Mouse (Mus musculus) midbrain, embryonic 16.5 days (tissue): Measurements from ENCODE around the gene Mcpt2. TPM values are rescaled to one million over a fixed set of nuclear protein-coding genes. Genes with fewer than 3 reads are reported as not detected.
"Not testable (repeated sequence)": the region's sequence is repeated elsewhere in the genome, so short reads cannot be mapped to it uniquely, and the experiment has no call there.

ENCODE experiments used
- ATAC-seq: fragments of 200-750 bp; cut with Nextera tagmentation; 2 replicates; pipeline ENCODE4 v1.8.0; 2017; ENCODE audit warnings: moderate TSS enrichment
- H3K27ac ChIP-seq: fragments of 300-500 bp; sonication (generic); 2 replicates; pipeline ENCODE4 v1.5.1; 2014; ENCODE audit warnings: mild to moderate bottlenecking, low read length, mixed read lengths
- H3K27me3 ChIP-seq: fragments of 300-500 bp; sonication (generic); 2 replicates; pipeline ENCODE4 v1.6.1; 2014; ENCODE audit warnings: low read depth, low read length, mixed read lengths; ENCODE audit not compliant: control insufficient read depth, insufficient read depth
- H3K36me3 ChIP-seq: fragments of 300-500 bp; sonication (generic); 2 replicates; pipeline ENCODE4 v1.6.1; 2014; ENCODE audit warnings: mild to moderate bottlenecking, low read length, moderate library complexity, mixed read lengths; ENCODE audit not compliant: control insufficient read depth, insufficient read depth
- H3K4me1 ChIP-seq: fragments of 300-500 bp; sonication (generic); 2 replicates; pipeline ENCODE4 v1.6.1; 2014; ENCODE audit warnings: mild to moderate bottlenecking, low read length, mixed read lengths; ENCODE audit not compliant: control insufficient read depth, insufficient read depth
- H3K4me2 ChIP-seq: fragments of 300-500 bp; sonication (generic); 2 replicates; pipeline ENCODE4 v1.6.1; 2014; ENCODE audit warnings: mild to moderate bottlenecking, low read length, mixed read lengths
- H3K4me3 ChIP-seq: fragments of 300-500 bp; sonication (generic); 2 replicates; pipeline ENCODE4 v1.5.1; 2014; ENCODE audit warnings: low read depth, mild to moderate bottlenecking, low read length, moderate library complexity, mixed read lengths
- H3K9ac ChIP-seq: fragments of 300-500 bp; sonication (generic); 2 replicates; pipeline ENCODE4 v1.6.1; 2014; ENCODE audit warnings: low read depth, low read length, mixed read lengths
- H3K9me3 ChIP-seq: fragments of 300-500 bp; sonication (generic); replicated peaks from 2 replicates; pipeline ENCODE4 v1.6.1; 2014; ENCODE audit warnings: mild to moderate bottlenecking, low read length, mixed read lengths; ENCODE audit not compliant: control insufficient read depth, poor library complexity, severe bottlenecking
- WGBS: fragments of 180-500 bp; shearing (Covaris S2); extraction: QIAGEN DNeasy Blood & Tissue Kit; methylation state at CpG from one replicate; pipeline ENCODE4 v1.1.7; 2014; 5-methylcytosine and 5-hydroxymethylcytosine counted together
- microRNA-seq: library from miRNA; unstranded; fragments of <30 nt; microRNA quantifications from one replicate; pipeline ENCODE4, GENCODE M21; 2017
- polyA plus RNA-seq: library from polyadenylated mRNA; unstranded; fragments of >200 nt; fragmentation: Nextera tagmentation; extraction: Ambion mirVana; gene quantifications from 2 replicates; pipeline ENCODE4 v1.2.1, GENCODE M21; 2015

Gene Mcpt2
- polyA plus RNA-seq, 1 experiment from 2014 or later: not detected

GRCm38 (mm10) chr14:56057722-56058121 lies 15.9 kb downstream of the Mcpt2 start:
- no peak overlapping the region for H3K4me3 ChIP-seq
- no peaks in the 10 kb centered on the region for H3K27me3 ChIP-seq
- 87% methylated on average over 4 of the region's 4 CpGs for WGBS
- H3K36me3 ChIP-seq: no peaks in the 10 kb centered on the region
- H3K4me1 ChIP-seq: no peaks in the 10 kb centered on the region
- no peak overlapping the region for H3K9ac ChIP-seq
- no peak overlapping the region for H3K4me2 ChIP-seq
- no peak overlapping the region for H3K27ac ChIP-seq
- no peak for ATAC-seq
- no peaks in the 10 kb centered on the region for H3K9me3 ChIP-seq

DNA sequence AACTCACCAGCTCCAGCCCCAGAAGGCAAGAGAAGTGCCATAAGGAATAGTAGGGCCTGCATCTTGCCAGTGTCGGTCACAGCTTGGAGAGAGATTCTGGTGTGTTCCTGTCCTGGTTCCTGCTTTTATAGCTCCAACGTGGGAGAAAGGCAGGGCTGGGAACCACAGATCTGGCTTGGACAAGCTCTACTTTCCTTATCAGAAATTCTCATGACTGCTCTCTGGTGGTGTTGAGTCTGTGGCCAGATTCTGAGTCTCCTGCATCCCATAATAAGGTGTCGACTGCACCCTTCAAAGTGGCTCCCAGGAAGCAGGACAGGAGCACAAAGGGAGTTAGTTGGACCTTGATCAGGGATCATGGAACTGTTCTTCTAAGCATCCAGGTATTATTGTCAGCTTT lies 20.4 kb downstream of the Mcpt2 start, which contains the start of gene Mcpt4:
TSS of gene Mcpt4 (minus strand) at position 101 of the 400 bp plus-strand sequence.
- H3K36me3 ChIP-seq, H3K9me3 ChIP-seq, H3K27ac ChIP-seq, H3K4me2 ChIP-seq, H3K4me1 ChIP-seq, H3K4me3 ChIP-seq, H3K9ac ChIP-seq, ATAC-seq, H3K27me3 ChIP-seq: not testable (repeated sequence)
- WGBS: 70% methylated on average over 3 of the region's 3 CpGs

DNA sequence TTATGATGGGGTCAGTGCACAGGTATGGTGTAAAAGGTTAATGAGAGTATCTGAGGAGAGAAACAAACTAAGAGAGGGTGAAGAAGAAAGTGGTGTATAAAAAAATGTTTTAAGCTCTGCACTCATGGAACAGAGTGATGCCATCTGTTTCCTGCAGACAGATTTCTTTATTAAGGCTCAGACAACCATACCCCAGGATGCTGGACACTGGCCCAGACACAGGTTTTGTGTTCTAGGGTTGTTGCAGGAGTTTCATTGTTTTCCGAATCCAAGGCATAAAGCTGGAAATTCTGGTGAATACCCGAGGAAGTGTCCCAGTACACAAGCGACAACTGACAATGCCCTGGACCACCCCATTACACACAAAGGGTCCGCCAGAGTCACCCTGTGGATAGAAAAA lies 40.2 kb downstream of the Mcpt2 start:
- WGBS: 65% methylated on average over 4 of the region's 4 CpGs
- Histone ChIP-seq H3K4me3 (no peak overlapping the region), H3K36me3 (no peaks in the 10 kb centered on the region), H3K4me1 (no peaks in the 10 kb centered on the region), H3K27ac (no peak overlapping the region), H3K27me3 (no peaks in the 10 kb centered on the region), H3K9ac (no peak overlapping the region), H3K9me3 (no peaks in the 10 kb centered on the region), H3K4me2 (no peak overlapping the region)
- no peak for ATAC-seq

DNA sequence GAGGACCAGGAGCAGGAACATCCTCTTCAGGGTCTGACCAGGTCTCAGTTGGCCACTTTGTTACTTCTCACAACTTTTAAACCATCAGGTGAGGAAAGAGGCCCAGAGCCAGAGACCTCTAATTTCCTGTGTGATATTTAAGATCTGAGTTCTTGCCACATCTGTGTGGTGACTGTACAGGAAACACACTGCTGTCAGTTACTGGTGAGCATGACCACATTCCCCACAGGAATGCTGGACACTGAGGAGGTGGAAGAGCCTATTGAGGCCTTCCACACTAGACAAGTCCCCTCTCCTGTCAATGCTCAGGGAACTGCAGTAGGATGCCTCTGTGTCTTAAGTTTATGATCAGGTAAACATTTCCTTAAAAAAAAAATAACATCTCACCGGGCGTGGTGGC lies 43.3 kb downstream of the Mcpt2 start, which contains the start of gene Mcpt8:
TSS of gene Mcpt8 (minus strand) at position 107 of the 400 bp plus-strand sequence.
- no peak for ATAC-seq
- H3K36me3 ChIP-seq: no peaks in the 10 kb centered on the region
- WGBS: 100% methylated on average over 2 of the region's 2 CpGs

DNA sequence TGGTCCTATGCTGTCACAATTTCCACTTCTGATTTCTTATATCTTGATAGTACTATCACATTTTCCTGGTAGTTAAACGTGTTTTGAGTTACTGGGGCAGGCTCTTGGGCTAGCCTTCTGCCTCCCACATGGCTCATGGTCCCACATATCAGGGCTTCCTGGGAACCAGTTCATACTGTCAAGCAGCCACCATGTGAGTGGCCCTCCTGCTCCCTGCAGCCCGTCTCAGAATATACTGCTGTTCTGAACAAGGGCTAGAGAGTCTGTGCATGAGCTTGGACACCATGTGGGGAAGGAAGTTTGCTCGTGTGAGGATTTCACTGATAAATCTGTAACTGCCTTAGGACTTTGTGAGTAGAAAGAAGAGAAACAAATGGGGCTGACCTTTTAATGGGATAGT lies 44.9 kb downstream of the Mcpt2 start:
- no peaks in the 10 kb centered on the region for H3K4me1 ChIP-seq
- H3K27ac ChIP-seq: no peak overlapping the region
- no peak for ATAC-seq
- no peaks in the 10 kb centered on the region for H3K27me3 ChIP-seq
- no peak overlapping the region for H3K4me3 ChIP-seq
- H3K4me2 ChIP-seq: no peak overlapping the region
- H3K9me3 ChIP-seq: no peaks in the 10 kb centered on the region
- H3K36me3 ChIP-seq: no peaks in the 10 kb centered on the region
- no peak overlapping the region for H3K9ac ChIP-seq
- 70% methylated on average over 3 of the region's 3 CpGs for WGBS

More for the DNA sequence above, 43.3 kb downstream of the Mcpt2 start, which contains the start of gene Mcpt8:
- Histone ChIP-seq H3K27ac (no peak within 1 kb of the TSS), H3K4me3 (no peak within 1 kb of the TSS), H3K27me3 (no peaks in the 10 kb centered on the region), H3K4me1 (no peaks in the 10 kb centered on the region), H3K9ac (no peak within 1 kb of the TSS), H3K9me3 (no peaks in the 10 kb centered on the region), H3K4me2 (no peak within 1 kb of the TSS)

GRCm38 (mm10) chr14:56093353-56093752 lies 51.5 kb downstream of the Mcpt2 start:
- Histone ChIP-seq H3K4me1 (no peaks in the 10 kb centered on the region), H3K36me3 (no peaks in the 10 kb centered on the region), H3K4me2 (no peak overlapping the region), H3K27ac (no peak overlapping the region), H3K4me3 (no peak overlapping the region), H3K9me3 (no peaks in the 10 kb centered on the region), H3K27me3 (no peaks in the 10 kb centered on the region), H3K9ac (no peak overlapping the region)
- 78% methylated on average over 2 of the region's 2 CpGs for WGBS
- no peak for ATAC-seq

Small RNA genes lying within 50 kb of the gene (microRNA-seq; reads per million reads assigned to microRNA genes)
- not detected for gene Mir6949

Other genes starting within 250 kb of the Mcpt2 start
- 6.7 and 7.0 TPM in 2 replicates for gene Nfatc4, start 218.9 kb upstream of the Mcpt2 start, polyA plus RNA-seq
- 11.0 and 11.9 TPM in 2 replicates for gene Nynrin, start 188.0 kb upstream of the Mcpt2 start, polyA plus RNA-seq
- gene Cbln3, start 157.6 kb upstream of the Mcpt2 start, polyA plus RNA-seq: 0.15 and 0.20 TPM in 2 replicates
- gene Khnyn, start 157.1 kb upstream of the Mcpt2 start, polyA plus RNA-seq: 10.4 and 10.5 TPM in 2 replicates
- 160 and 180 TPM in 2 replicates for gene Sdr39u1, start 141.7 kb upstream of the Mcpt2 start, polyA plus RNA-seq
- 0.29 TPM in 1 of 2 replicates, not detected in the other for gene Cma1, start 97.4 kb upstream of the Mcpt2 start, polyA plus RNA-seq
- gene Cma2, start 91.1 kb upstream of the Mcpt2 start, polyA plus RNA-seq: not detected in 2 replicates
- gene Mcpt1, start 24.1 kb upstream of the Mcpt2 start, polyA plus RNA-seq: not detected in 2 replicates
- gene Mcpt9, start 11.5 kb upstream of the Mcpt2 start, polyA plus RNA-seq: not detected in 2 replicates
- not detected in 2 replicates for gene Mcpt4, start 20.3 kb downstream of the Mcpt2 start, polyA plus RNA-seq
- not detected in 2 replicates for gene Mcpt8, start 43.2 kb downstream of the Mcpt2 start, polyA plus RNA-seq
- gene Ctsg, start 60.5 kb downstream of the Mcpt2 start, polyA plus RNA-seq: not detected in 2 replicates
- not detected in 2 replicates for gene Gzme, start 78.6 kb downstream of the Mcpt2 start, polyA plus RNA-seq
- not detected in 2 replicates for gene Gzmd, start 90.6 kb downstream of the Mcpt2 start, polyA plus RNA-seq
- gene Gzmg, start 117.5 kb downstream of the Mcpt2 start, polyA plus RNA-seq: not detected in 2 replicates
- not detected in 2 replicates for gene Gzmn, start 132.6 kb downstream of the Mcpt2 start, polyA plus RNA-seq
- gene Gzmf, start 169.4 kb downstream of the Mcpt2 start, polyA plus RNA-seq: not detected in 2 replicates
- not detected in 2 replicates for gene Gzmc, start 192.6 kb downstream of the Mcpt2 start, polyA plus RNA-seq
- gene Gzmb, start 220.2 kb downstream of the Mcpt2 start, polyA plus RNA-seq: not detected in 2 replicates